Mouse (Mus musculus): Measurements from ENCODE around the gene S100a1.
A peak's percentile ranks its signal among the peaks of the same experiment; 100 is the strongest.

S100a1 gene

DNA sequence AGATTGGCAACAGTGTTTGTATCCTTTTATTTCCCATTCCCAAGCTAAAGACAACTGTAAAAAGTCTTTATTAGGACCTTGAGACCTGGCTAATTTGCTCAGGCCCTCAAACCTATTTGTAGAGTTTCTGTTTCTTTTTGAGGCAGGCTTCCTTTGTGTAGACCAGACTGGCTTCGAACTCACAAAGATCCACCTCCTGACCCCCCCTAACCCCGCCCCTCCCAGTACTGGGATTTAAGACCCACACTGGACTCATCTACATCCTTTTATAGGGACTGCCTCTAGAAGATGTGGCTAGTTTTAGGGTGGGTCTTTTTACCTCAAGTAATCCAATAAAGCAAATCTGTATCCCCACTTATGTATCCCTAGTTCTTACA lies 4.5 kb downstream of the S100a1 start:
- no peak for DNase-seq (ENCODE audit: low spot score in 2 of 2)

DNA sequence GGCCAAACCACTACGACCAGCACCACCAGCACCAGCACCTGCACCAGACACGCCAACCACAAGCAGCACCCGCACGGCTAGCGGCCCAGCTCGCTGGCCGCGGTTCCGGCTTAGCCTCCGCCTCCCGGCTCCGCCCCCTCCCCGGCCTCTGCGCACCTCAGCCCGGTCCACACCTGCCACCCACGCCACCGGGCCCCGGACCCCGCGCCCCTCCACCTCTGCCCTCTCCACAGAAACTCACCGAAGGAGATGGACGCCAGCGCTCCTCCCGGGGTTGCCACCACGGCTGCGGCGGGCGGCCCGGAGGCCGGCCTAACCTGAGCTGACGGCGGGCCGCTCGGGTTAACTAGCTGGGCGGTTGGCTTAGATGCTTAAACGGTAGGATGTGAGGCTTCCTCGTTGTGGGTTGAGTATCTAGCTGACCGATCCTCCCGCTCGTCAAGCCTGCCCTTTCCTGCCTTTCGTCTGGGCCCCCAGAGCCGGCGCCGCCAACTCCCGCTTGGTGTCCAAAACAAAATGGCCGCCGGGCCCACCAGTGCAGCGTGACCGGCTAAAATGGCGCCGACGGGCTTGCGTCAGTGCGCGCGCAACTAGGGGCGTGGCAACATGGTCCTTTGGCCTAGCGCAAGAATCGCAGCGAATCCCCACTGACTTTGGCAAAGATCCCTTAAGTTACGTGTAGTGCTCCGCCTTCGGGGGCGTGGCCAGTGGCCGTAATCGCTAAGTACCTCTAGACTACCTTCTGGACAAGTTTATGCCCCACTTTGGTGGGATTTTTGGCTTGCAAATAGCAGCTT lies 5.0 kb downstream of the S100a1 start, which contains the start of gene Chtop:
Gene Chtop, minus strand, starts transcription at position 549 of the 797 bp plus-strand sequence.
- peak; percentile 99 to 100 for DNase-seq (ENCODE audit: low spot score in 2 of 2)

DNA sequence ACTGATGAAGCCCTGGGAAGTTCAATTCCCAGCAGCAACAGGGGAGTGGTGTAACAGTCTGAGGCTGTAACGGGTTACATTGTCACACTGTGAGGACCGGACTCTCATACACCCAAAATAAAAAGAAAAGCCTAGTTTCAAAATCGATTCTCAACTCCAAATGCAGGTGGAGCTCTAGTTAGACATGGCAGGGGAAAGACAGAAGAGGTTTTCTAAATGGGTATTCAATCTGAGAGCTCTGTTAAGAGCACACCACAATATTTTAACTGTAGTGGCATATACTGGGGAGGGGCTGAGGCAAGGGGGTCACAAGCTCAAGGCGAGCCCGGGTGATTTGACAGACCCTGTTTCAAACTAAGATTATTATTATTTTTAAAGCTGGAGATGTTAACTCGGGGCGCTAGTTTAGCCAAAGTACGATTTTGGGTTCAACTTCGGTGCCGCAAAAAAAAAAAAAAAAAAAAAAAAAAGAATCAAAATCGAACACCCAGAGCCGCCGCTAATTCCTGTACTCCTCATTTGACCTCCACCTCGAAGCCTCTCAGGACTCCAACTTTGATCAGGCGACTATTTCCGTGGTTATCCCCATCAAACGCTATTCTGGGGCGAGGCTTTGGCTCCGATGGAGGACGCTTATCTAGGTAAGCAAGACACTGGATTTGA lies 5.8 kb downstream of the S100a1 start:
- no peak for DNase-seq (ENCODE audit: low spot score in 2 of 2)

DNA sequence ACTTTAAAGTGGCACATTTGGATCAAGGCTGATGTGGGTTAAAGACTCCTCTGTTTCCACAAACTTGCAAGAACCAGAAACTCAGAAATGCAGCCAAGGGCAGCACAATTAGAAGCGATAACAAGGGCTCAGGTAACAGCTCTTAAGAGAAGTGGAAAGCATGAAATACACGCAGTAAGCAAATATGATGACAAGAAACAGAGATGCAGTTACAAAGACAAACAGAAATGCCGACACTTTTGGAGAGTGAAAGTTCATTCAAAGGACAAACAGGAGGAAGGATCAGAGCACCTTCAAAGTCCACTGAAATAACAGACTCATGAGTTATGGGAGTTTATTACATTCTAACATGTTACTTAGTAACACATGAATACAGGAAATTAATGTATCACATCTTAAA lies 7.8 kb downstream of the S100a1 start:
- DNase-seq (ENCODE audit: low spot score in 2 of 2): no peak

DNA sequence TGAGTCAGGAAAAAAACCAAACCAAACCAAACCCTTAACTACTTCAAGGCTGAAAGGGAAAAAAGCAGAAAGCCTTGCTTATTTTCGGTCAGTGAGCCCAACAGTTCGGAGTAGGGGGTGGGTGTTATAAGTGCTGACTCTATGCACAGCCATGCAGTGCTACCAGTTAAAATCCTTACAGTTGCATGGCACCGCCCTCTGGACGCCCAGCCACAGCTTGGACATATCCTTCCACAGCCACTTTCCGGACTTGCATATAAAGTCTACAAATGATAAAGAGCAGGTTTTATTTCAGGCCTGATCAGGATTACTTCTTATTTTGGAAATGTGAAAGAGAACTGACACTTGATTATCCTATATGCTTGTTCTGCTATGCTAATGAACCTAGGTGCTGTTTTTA lies 9.0 kb downstream of the S100a1 start:
- DNase-seq (ENCODE audit: low spot score in 2 of 2): no peak

DNA sequence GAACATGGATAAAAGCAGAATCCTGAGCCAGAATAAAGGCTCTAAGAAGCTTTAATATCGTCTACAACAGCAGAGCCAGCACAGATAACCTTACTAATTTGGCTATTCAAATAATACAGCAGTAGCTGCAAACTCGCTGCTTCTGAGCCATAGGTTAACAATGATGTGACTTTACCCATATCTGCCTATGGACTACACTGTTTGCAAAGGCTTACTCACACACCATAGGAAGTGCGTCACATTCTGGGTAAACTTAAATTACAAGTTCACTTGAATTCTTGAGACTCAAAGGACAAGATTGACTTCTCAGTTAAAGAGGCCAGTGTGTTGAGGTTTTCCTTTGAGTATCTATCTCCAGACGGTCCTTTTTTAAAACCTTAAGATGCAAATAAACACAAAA lies 10.7 kb downstream of the S100a1 start:
- no peak for DNase-seq (ENCODE audit: low spot score in 2 of 2)

DNA sequence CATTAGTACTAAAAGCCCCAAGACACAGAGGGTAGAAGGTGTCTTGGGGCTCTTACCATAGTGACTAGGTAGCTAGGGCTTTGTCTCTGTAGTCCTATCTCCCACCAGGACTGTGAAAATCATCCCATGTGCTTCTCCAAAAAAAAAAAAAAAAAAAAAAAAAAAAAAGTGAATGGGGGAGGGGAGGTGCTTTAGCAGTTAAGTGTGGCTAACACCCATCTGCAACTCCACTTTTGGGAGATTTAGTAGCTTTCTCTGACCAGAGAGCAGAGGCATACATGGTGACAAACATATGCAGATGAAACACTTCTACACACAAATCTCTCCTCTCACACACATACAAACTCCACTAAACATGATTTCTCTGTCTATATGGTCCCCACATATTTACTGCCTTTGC lies 16.6 kb downstream of the S100a1 start:
- no peak for DNase-seq (ENCODE audit: low spot score in 2 of 2)

DNA sequence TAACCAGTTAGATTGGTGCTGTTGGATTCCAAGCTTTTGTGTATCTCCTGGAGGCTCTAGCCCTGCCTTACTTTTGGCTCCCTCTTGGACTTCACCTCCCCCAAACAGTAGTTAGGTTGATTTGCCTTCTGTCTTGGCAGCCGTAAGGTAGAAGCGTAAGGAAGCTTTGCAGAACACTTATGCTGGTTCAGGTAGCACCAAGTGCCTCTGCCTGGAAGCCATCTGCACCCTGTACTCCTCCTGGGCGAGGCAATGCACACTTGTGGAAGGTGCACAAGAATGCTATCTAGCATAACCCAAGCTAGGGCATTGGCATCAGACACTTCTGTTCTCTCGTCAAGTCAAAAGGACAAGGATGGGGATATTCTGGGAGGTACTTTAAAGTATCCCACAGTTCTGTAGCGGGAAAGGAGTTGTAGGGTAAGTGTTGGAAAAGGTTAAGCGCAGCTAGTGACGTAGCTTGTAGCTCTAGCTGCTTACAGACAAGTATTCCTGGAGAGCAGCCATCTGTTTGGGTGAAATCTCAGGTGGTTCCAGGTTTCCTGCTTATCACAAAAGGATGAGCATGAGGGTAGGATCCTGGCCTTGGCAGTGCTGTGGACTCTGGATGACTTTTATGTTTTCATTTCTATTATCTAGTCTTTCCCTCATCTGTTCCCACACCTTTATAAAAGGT lies 18.2 kb downstream of the S100a1 start:
- DNase-seq (ENCODE audit: low spot score in 2 of 2): no peak

DNA sequence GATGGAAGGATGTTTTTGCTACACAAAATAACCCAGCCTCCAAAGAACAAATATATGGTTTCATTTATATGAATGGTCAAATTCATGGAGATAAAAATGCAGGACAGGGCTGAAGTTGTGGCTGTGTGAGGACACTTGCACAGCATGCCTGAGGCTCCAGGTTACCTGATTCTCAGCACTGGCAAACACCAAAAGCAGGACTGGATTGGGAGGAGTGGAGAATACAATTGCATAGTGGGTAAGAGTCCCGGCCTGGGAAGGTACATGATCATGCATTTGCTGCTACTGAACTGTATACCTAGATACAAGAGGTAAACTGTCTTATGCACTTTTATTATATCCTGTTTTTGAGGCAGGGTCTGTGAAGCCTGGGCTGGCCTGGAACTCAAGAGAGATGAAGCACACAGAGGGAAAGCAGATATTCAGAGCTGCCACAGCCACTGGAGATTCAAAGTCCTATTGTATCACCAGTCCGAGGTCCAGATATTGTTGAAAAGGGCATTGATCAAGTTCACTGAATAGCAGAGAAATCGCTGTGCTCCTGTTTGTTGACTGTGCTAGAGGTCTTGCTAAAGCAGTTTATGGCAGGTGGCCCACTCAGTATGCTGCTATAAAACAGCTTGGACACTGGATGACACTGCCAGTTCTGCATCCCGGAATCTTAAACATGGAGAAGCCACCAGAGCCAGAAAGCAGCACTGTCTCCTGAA lies 20.2 kb downstream of the S100a1 start:
- DNase-seq (ENCODE audit: low spot score in 2 of 2): no peak

DNA sequence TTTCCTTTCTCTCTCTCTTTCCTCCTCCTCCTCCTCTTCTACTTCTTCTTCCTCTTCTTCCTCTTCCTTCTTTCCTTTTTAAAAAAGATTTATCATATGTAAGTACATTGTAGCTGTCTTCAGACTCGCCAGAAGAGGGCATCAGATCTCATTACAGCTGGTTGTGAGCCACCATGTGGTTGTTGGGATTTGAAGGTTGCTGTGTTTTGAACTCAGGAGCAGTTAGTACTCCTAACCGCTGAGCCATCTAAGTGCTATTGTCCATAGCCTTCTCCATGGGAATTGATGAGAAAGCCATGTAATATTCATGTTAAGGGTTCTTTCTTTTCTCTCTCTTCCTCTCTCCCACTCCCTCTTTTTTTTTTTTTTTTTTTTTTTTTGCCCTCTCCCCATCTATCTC lies 22.8 kb downstream of the S100a1 start:
- DNase-seq (ENCODE audit: low spot score in 2 of 2): peak in 1 of 2 experiments; percentile 57

DNA sequence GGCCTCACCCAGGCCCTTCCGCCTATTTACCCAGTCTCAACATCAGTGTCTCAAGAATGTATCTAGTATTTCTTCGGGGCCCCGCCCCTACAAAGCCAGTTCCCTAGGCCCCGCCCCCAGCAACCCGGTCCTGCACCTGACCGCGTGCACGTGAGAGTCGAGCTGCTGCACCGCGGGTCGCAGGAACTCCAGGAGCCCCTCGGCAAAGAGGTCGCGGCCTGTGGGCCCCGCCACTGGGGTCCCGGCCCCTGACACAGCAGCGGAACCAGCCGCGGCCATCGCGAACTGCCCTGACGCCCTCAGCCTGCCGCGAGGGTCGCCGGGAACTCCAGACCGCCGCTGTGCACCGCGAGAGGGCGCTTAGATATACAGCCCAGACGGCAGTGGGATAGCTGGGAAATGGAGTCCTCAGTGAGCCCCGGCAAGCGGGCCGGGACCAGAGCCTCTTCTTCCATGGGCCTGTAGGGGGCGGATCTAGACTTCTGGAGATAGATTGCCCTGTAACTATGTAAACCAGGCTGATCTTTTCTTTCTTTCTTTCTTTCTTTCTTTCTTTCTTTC lies 23.4 kb downstream of the S100a1 start, which contains the start of gene Snapin:
Gene Snapin, minus strand, starts transcription at position 338 of the 561 bp plus-strand sequence.
- peak; percentile 95 to 96 for DNase-seq (ENCODE audit: low spot score in 2 of 2)

DNA sequence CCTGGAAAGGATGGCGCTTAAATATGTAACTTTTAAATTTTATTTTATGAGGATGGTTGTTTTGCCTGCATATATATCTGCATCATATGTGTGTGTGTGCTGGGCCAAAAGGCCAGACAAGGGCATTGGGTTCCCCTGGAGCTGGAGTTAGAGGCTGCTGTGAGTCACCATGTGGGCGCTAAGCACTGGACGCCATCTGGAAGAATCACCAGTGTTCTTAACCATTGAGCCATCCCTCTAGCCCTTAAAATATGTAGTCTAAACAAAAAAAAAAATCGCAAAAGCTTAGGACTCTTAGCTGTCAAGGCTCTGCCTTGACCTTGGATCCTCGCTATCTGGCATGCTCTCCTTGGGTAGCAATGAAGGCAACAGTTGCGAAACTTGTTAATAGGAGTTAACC lies 25.6 kb downstream of the S100a1 start:
- DNase-seq (ENCODE audit: low spot score in 2 of 2): no peak

DNA sequence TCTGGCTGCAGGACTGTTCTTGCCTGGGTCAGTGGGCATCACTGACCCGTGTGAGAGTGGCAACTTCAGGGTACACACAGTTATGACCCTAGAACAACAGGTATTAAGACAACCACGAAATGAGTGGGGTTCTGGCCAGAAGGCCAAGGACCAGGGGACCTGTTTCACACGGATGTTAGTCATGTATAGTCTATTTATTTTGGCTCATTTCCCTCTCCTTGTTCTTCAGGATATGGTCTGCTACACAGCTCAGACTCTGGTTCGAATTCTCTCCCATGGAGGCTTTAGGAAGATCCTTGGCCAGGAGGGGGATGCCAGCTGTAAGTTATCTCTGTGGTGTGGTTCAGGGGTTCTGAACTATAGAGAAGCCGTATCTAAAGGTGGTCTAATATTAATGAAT lies 27.2 kb downstream of the S100a1 start:
- DNase-seq (ENCODE audit: low spot score in 2 of 2): no peak

DNA sequence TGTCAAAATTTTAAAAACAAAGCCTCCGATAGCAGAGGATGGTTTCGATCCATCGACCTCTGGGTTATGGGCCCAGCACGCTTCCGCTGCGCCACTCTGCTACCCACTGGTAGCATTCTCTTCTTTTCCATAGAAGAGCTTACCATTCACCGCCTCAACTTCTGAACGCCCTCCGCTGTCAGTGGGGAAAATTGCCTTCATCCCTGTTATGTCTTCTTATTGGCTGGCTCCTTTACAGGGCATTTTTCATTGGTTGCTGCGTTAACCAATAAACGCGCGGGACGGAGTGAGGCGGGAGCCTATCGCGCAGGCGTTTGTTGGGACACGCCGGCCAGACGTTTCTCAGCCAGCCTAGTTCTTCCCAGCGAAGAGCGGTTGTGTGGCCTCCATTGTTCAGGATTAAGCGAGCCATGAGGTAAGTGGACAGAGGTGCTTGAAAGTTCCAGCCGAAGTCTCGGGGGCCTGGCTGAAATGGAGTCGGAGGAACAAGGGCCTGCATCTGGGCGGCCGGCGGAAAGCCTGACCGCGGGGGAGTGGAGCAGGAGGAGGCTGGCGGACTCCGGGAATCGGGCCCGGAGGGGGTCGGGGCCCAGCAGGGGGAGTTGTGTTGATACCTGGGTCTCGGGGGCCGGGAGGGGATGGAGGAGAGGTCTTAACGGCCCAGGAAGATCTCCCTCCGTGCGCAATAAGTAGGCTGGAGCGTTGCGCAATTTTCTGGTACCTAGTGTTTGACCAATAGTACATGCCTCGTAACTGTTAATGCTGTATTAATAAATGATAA lies 38.2 kb downstream of the S100a1 start, which contains the start of gene Ilf2:
Gene Ilf2, plus strand, starts transcription at position 296 of the 781 bp plus-strand sequence.
- DNase-seq (ENCODE audit: low spot score in 2 of 2): peak; percentile 96 to 98

DNA sequence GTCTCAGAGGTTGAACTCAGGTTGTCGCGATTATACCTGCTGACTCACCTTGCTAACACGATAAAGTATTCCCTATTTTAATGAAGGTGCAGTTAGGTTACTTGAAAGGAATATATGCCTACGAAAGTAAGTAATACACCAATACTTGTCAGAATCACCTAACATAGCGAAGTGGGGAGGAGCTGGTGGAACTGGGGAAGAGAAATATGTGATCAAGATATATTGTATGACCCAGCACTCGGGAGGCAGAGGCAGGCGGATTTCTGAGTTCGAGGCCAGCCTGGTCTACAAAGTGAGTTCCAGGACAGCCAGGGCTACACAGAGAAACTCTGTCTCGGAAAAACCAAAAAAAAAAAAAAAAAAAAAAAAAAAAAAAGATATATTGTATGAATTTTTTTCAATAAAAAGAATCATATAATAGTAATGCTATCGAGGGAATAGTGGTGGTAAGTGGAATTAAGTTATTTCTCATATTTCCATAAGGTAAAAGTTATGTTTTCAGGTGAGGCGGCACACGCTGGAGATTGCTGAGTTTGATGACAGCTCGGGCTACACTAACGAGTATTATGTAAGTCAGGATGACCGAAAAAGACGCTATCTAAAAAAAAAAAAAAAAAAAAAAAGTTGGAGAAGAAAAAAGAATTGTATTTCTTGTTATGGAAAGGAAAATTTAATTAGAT lies 38.9 kb downstream of the S100a1 start:
- no peak for DNase-seq (ENCODE audit: low spot score in 2 of 2)

DNA sequence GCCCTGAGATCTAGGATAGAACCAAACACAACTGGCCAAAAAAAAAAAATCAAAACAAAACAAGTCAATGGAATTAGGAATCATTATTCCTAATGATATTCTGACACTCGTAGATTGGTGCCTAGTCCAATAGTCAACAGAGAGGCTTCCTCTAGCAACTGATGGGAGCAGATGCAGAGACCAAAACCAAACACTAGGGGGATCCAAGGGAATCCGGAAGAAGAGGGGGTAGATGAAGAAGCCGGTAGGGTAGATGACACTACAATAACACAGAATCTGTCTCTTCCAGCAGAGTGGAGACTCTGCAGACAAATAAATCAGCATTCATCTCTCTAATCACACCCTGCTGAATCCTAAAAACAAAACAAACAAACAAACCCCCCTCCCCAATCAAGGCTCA lies 42.0 kb downstream of the S100a1 start:
- DNase-seq (ENCODE audit: low spot score in 2 of 2): no peak

DNA sequence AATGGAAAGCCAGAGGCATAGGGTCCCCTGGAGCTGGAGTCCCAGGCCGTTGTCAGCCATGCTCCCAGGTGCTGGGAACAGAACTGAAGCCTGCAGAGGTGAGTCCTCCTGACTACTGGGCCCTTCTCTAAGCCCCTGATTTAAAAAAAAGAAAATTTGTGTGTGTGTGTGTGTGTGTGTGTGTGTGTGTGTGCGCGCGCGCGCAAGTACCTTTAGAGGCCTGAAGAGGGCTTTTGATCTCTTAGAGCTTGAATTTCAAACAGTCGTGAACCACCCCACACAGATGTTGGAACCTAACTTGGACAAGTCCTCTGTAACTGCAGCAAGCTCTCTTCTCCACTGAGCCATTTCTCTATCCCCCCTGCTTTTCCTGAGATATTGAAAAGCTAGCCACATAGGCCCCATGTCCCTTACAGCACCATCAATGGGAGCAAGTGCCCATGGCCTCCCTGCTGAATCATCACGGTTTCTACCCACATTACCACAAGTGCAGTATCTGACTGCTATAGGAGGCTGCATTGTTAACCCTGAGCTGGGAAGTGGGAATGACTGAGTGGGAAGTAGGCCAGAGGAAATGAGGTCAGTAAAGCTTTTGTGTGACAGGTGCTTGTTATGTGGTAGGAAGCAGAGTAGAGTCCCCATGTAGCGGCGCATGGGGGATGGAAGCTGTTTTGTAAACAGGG lies 46.4 kb downstream of the S100a1 start:
- no peak for DNase-seq (ENCODE audit: low spot score in 2 of 2)

DNA sequence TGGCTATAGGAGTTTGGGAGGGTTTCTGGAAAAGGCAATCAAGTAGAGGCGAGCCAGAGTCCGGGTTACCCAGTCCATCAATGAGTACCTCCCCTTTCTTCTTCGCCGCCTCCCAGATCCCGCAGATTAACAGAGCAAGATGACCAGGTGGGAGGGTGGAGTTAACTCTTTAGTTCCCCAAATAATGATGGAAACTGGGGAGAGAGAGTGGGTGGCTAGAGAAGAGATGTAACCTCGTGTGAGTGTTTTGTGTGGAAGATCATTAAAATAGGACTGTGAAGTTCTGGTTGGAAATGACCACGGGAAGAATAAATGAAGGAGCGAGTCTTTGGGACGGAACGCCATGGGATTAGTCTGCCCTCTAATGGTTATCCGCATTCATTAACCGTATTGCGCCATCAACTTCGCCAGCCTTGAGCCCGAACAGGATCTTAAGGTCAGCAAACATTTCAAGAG lies 47.9 kb downstream of the S100a1 start:
- DNase-seq (ENCODE audit: low spot score in 2 of 2): peak; percentile 42 to 73

DNA sequence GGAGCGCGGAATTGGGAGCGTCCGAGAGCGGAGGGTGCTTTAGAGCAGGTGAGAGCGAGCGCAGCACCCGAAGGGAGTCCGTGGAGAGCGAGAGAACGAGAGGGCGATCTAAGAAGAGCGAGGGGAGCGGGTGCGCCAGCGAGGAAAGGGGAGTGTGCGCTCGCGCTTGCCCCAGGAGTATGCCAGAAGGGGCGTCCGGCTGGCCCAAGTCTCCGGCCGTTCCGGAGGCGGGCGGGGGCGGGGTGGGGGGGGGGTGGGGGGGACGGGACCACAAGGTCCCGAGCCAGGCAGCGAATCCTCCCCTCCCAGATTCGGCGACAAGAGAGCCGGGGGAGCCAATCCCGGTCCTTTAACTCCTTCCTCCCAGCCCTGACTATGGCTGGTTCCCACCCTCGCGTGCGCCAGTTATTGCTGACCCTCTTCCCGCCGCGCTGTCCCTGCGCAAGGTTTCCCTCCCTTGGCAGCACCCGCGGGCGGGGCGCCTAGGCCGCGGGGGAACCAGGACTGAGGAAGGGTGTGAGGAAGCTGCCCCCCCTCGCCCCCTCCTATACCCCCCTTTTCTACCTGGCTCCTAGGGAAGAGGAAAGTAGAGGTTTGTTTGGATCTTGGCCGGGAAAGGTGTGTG lies 48.4 kb downstream of the S100a1 start, which contains the start of gene Npr1:
Gene Npr1, minus strand, starts transcription at position 181 of the 625 bp plus-strand sequence.
- no peak for DNase-seq (ENCODE audit: low spot score in 2 of 2)

Measured in frontal cortex, postnatal 36 days (tissue).